Mouse (Mus musculus) liver, postnatal 0 days (tissue): ENCODE data around the gene Cpxm2. TPM values are rescaled to one million over a fixed set of nuclear protein-coding genes. Genes with fewer than 3 reads are reported as not detected.

Experiments used
- ATAC-seq: fragments of 200-750 bp; cut with Nextera tagmentation; 2 replicates; pipeline ENCODE4 v1.8.0; 2017; ENCODE audit warnings: mild to moderate bottlenecking, moderate library complexity
- DNase-seq: peaks from one replicate; pipeline ENCODE4 v3.0.0-alpha.2; 2016
- H3K27ac ChIP-seq: fragments of 300-500 bp; sonication (generic); 2 replicates; pipeline ENCODE4 v1.5.1; 2014; ENCODE audit warnings: antibody characterized with exemption, moderate library complexity, mild to moderate bottlenecking, low read depth
- H3K27me3 ChIP-seq: fragments of 300-500 bp; sonication (generic); 2 replicates; pipeline ENCODE4 v1.6.1; 2014; ENCODE audit warnings: low read length, control low read depth, mixed read lengths; ENCODE audit not compliant: insufficient read depth
- H3K36me3 ChIP-seq: fragments of 300-500 bp; sonication (generic); replicated peaks from 2 replicates; pipeline ENCODE4 v1.6.1; 2014; ENCODE audit warnings: mild to moderate bottlenecking, control low read depth, low read length, moderate library complexity, mixed read lengths; ENCODE audit not compliant: insufficient read depth
- H3K4me1 ChIP-seq: fragments of 300-500 bp; sonication (generic); 2 replicates; pipeline ENCODE4 v1.6.1; 2014; ENCODE audit warnings: antibody characterized with exemption, mild to moderate bottlenecking, control low read depth; ENCODE audit not compliant: insufficient read depth
- H3K4me2 ChIP-seq: fragments of 300-500 bp; sonication (generic); 2 replicates; pipeline ENCODE4 v1.6.1; 2014; ENCODE audit warnings: low read depth, mild to moderate bottlenecking, low read length, moderate library complexity, mixed read lengths
- H3K4me3 ChIP-seq: fragments of 300-500 bp; sonication (generic); 2 replicates; pipeline ENCODE4 v1.5.1; 2014; ENCODE audit warnings: low read depth, low read length
- H3K9ac ChIP-seq: fragments of 300-500 bp; sonication (generic); replicated peaks from 2 replicates; pipeline ENCODE4 v1.6.1; 2014; ENCODE audit warnings: mild to moderate bottlenecking, moderate library complexity
- H3K9me3 ChIP-seq: fragments of 300-500 bp; sonication (generic); 2 replicates; pipeline ENCODE4 v1.6.1; 2016; ENCODE audit warnings: mild to moderate bottlenecking, control low read depth, low read length, mixed read lengths
- CTCF ChIP-seq: sonication (generic); IDR thresholded peaks from 2 replicates; pipeline ENCODE4 v1.5.1; 2016; ENCODE audit warnings: antibody characterized with exemption, low read depth
- EP300 ChIP-seq: IDR thresholded peaks from 2 replicates; pipeline ENCODE4 v1.6.1; 2016; ENCODE audit warnings: antibody characterized with exemption, low read depth, mild to moderate bottlenecking
- WGBS: fragments of 180-500 bp; shearing (Covaris S2); extraction: QIAGEN DNeasy Blood & Tissue Kit; methylation state at CpG from one replicate; pipeline ENCODE4 v1.1.7; 2014; ENCODE audit not compliant: insufficient replicate concordance; 5-methylcytosine and 5-hydroxymethylcytosine counted together
- polyA plus RNA-seq: library from polyadenylated mRNA; unstranded; fragments of >200 nt; fragmentation: Nextera tagmentation; extraction: Ambion mirVana; gene quantifications from 2 replicates; pipeline ENCODE4 v1.2.1, GENCODE M21; 2015

The Cpxm2 gene
- 0.56 and 0.73 TPM in 2 replicates for polyA plus RNA-seq

GRCm38 (mm10) chr7:132154368-132154961, at the start of gene Cpxm2:
Cpxm2 (minus strand) TSS chr7:132154739.
- no peak within 1 kb of the TSS for H3K27ac ChIP-seq
- H3K4me3 ChIP-seq = no peak within 1 kb of the TSS
- TF ChIP-seq EP300 = no peak
- TF ChIP-seq CTCF = no peak
- WGBS = 7% methylated on average over 35 of the region's 43 CpGs
- peaks cover 19% of the 10 kb centered on the region for H3K27me3 ChIP-seq
- H3K9me3 ChIP-seq = no peaks in the 10 kb centered on the region
- no peak within 1 kb of the TSS for H3K9ac ChIP-seq
- no peaks in the 10 kb centered on the region for H3K36me3 ChIP-seq
- no peaks in the 10 kb centered on the region for H3K4me1 ChIP-seq
- DNase-seq (no peak), ATAC-seq (no peak)
- H3K4me2 ChIP-seq = no peak within 1 kb of the TSS

GRCm38 (mm10) chr7:132204073-132204612, 49.6 kb upstream of the Cpxm2 start:
- no peak overlapping the region for H3K9ac ChIP-seq
- DNase-seq (no peak), ATAC-seq (no peak)
- H3K4me1 ChIP-seq = no peaks in the 10 kb centered on the region
- no peak for TF ChIP-seq CTCF
- no peak for TF ChIP-seq EP300
- no peaks in the 10 kb centered on the region for H3K27me3 ChIP-seq
- 16% methylated on average over 1 of the region's 1 CpGs for WGBS
- H3K27ac ChIP-seq = no peak overlapping the region
- no peak overlapping the region for H3K4me2 ChIP-seq
- H3K36me3 ChIP-seq = no peaks in the 10 kb centered on the region
- H3K9me3 ChIP-seq = no peaks in the 10 kb centered on the region
- H3K4me3 ChIP-seq = no peak overlapping the region

- Histone ChIP-seq H3K27ac (no peak overlapping the region), H3K9ac (no peak overlapping the region), H3K36me3 (no peaks in the 10 kb centered on the region), H3K4me3 (no peak overlapping the region), H3K4me2 (no peak overlapping the region), H3K4me1 (no peaks in the 10 kb centered on the region), H3K27me3 (no peaks in the 10 kb centered on the region), H3K9me3 (no peaks in the 10 kb centered on the region)
- no peak for TF ChIP-seq CTCF
- no peak for TF ChIP-seq EP300
- no peak for ATAC-seq
- 49% methylated on average over 6 of the region's 6 CpGs for WGBS
- no peak for DNase-seq
These were observed 45.1 kb upstream of the Cpxm2 start for GRCm38 (mm10) chr7:132199686-132200085.

- 52% methylated on average over 1 of the region's 1 CpGs for WGBS
- H3K4me2 ChIP-seq = no peak overlapping the region
- no peak overlapping the region for H3K27ac ChIP-seq
- TF ChIP-seq CTCF (no peak), EP300 (no peak)
- DNase-seq (no peak), ATAC-seq (no peak)
- no peak overlapping the region for H3K4me3 ChIP-seq
- no peaks in the 10 kb centered on the region for H3K27me3 ChIP-seq
- no peaks in the 10 kb centered on the region for H3K9me3 ChIP-seq
- no peaks in the 10 kb centered on the region for H3K36me3 ChIP-seq
- no peak overlapping the region for H3K9ac ChIP-seq
- no peaks in the 10 kb centered on the region for H3K4me1 ChIP-seq
These were observed 44.3 kb upstream of the Cpxm2 start for GRCm38 (mm10) chr7:132198806-132199205.

- Histone ChIP-seq H3K9me3 (no peaks in the 10 kb centered on the region), H3K36me3 (no peaks in the 10 kb centered on the region), H3K4me2 (no peak overlapping the region), H3K27ac (no peak overlapping the region), H3K4me3 (no peak overlapping the region), H3K9ac (no peak overlapping the region), H3K27me3 (no peaks in the 10 kb centered on the region), H3K4me1 (no peaks in the 10 kb centered on the region)
- DNase-seq (no peak), ATAC-seq (no peak)
- no peak for TF ChIP-seq CTCF
- WGBS = 39% methylated on average over 7 of the region's 7 CpGs
These were observed 43.4 kb upstream of the Cpxm2 start for GRCm38 (mm10) chr7:132197817-132198475.

- H3K9ac ChIP-seq = no peak overlapping the region
- H3K4me2 ChIP-seq = no peak overlapping the region
- no peaks in the 10 kb centered on the region for H3K36me3 ChIP-seq
- no peaks in the 10 kb centered on the region for H3K4me1 ChIP-seq
- H3K9me3 ChIP-seq = no peaks in the 10 kb centered on the region
- H3K4me3 ChIP-seq = no peak overlapping the region
- 63% methylated on average over 1 of the region's 1 CpGs for WGBS
- H3K27ac ChIP-seq = no peak overlapping the region
- ATAC-seq (no peak), DNase-seq (no peak)
- H3K27me3 ChIP-seq = no peaks in the 10 kb centered on the region
- no peak for TF ChIP-seq EP300
- no peak for TF ChIP-seq CTCF
These were observed 42.0 kb upstream of the Cpxm2 start for GRCm38 (mm10) chr7:132196581-132196980.
